In the genomic region with DNA sequence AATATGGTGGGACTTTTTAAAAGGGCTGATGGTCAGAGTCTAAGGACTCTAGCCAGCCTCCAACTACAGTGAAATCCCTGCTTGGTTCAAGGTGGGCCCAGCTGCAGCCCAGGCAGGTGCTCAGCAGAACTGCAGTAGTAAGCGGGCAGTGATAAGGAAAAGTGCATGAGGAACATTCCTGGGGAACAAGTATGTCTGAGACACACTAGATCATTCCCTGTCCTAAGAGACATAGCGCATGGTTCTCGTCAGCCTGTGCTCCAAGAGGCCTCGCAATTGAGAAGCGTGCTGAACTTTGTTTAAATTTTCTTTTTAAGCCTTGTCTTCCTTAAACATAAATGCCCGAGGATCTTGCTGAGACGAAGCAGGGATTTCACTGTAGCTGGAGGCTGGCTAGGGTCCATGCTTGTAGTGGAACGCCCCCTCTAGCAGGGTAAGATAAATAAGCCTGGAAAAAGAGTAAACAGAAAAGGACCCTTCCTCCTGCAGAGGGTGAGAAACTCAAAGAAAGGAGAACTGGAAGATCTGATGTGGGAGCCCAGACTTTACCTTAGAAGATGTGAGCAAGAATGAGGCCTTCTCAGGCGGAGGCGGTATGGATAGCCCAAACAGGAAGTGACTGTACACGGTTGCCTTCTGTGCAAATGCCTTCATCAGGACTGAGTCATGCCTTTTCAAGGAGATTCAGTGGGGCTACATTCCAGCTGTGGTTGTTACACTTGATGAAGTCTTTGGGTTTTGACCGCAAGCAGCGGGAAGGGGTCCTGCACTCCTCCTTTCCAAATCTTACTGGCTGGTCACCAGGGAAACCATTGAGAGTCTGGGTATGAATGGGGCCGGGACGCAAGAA, we compare ENCODE assay signal across 32 mouse cellular contexts.
DNase-seq lines count a peak whose midpoint lies in the region; ATAC-seq and TF ChIP-seq lines count a peak whose summit lies in the region.
"Had no signal": no experiment of that assay in that cellular context is flagged by ENCODE, and none has a peak within 500 bp of the region (broad histone marks: within the 10 kb centered on the region; RNA-seq: fewer than 3 reads in every experiment).

No protein-coding gene starts in this region.

- H3K4me1 ChIP-seq in hindbrain, postnatal 0 days (ENCODE audit: insufficient read depth, low read length) = no peaks in the 10 kb centered on the region
- no peaks in the 10 kb centered on the region for H3K4me1 ChIP-seq in hindbrain, embryonic 13.5 days (replicated peaks)
- H3K4me1 ChIP-seq in embryonic fibroblast, embryonic 13.5 days (ENCODE audit: control insufficient read depth, insufficient read depth, low read length) = no peaks in the 10 kb centered on the region
- no peaks in the 10 kb centered on the region for H3K4me1 ChIP-seq in stomach, embryonic 15.5 days
- H3K4me1 ChIP-seq in lung, postnatal 0 days (ENCODE audit: insufficient read depth, low read depth, low read length) = no peaks in the 10 kb centered on the region
- H3K4me1 ChIP-seq: hindbrain, embryonic 10.5 days; kidney, embryonic 15.5 days; liver, embryonic 13.5 days; megakaryocyte, embryonic 14.5 days; midbrain, embryonic 13.5 days; neural tube, embryonic 15.5 days had no signal

- H3K79me3 ChIP-seq in C2C12 (ENCODE audit: low read depth) = no peaks in the 10 kb centered on the region

- H3K79me2 ChIP-seq in C2C12 (ENCODE audit: control insufficient read depth, insufficient read depth) = no peaks in the 10 kb centered on the region

- no peak for TF ChIP-seq CTCF in hindbrain, postnatal 0 days (IDR thresholded peaks at IDR 0.05; ENCODE audit: low read depth)
- TF ChIP-seq CTCF in C2C12 (IDR thresholded peaks at IDR 0.05; ENCODE audit: control insufficient read depth, insufficient read depth, insufficient read length) = no peak
- no peak for TF ChIP-seq CTCF in embryonic fibroblast, embryonic 13.5 days (IDR thresholded peaks at IDR 0.05; ENCODE audit: borderline replicate concordance, insufficient read depth, low read length)
- TF ChIP-seq CTCF in lung, postnatal 0 days (IDR thresholded peaks at IDR 0.05) = no peak

- no peak overlapping the region for H3K4me2 ChIP-seq in hindbrain, postnatal 0 days (ENCODE audit: low read depth, low read length)
- no peak overlapping the region for H3K4me2 ChIP-seq in hindbrain, embryonic 13.5 days
- H3K4me2 ChIP-seq in stomach, embryonic 15.5 days = no peak overlapping the region
- no peak overlapping the region for H3K4me2 ChIP-seq in lung, postnatal 0 days (replicated peaks; ENCODE audit: low read depth, low read length)
- H3K4me2 ChIP-seq: embryonic facial prominence, embryonic 13.5 days; kidney, embryonic 15.5 days; liver, embryonic 13.5 days; midbrain, embryonic 13.5 days; neural tube, embryonic 15.5 days had no signal

- no peak for TF ChIP-seq EP300 in lung, postnatal 0 days (IDR thresholded peaks at IDR 0.05)

- DNase-seq in hindbrain, postnatal 0 days (ENCODE audit: low spot score) = no peak
- no peak for DNase-seq in lung, postnatal 25 days (ENCODE audit: low spot score)
- no peak for DNase-seq in c-Kit-positive CD71-positive TER-119-positive erythroid progenitor cells, embryonic 14.5 days (ENCODE audit: low spot score)
- no peak for DNase-seq in lung, postnatal 0 days (ENCODE audit: low spot score)
- DNase-seq: adrenal gland, adult 8-10 months; cerebellum, adult 11 months; cerebellum, adult 9-11 months; forebrain, postnatal 0 days; heart, postnatal 14 days; kidney, adult 18-20 months; kidney, postnatal 25 days; left cerebral cortex, postnatal 4 days; liver, embryonic 13.5 days; lung, adult 18-20 months; lung, postnatal 14 days; retina, postnatal 1 day; spleen, adult 18-20 months; thymus, postnatal 14 days had no signal

- H3K27me3 ChIP-seq in hindbrain, postnatal 0 days (ENCODE audit: insufficient read depth, low read length) = no peaks in the 10 kb centered on the region
- H3K27me3 ChIP-seq in hindbrain, embryonic 13.5 days = no peaks in the 10 kb centered on the region
- H3K27me3 ChIP-seq in C2C12 (ENCODE audit: control insufficient read depth, insufficient read depth, insufficient read length) = no peaks in the 10 kb centered on the region
- H3K27me3 ChIP-seq in stomach, embryonic 15.5 days (replicated peaks) = no peaks in the 10 kb centered on the region
- H3K27me3 ChIP-seq in lung, postnatal 0 days (replicated peaks; ENCODE audit: insufficient read depth, low read length) = no peaks in the 10 kb centered on the region
- H3K27me3 ChIP-seq: embryonic facial prominence, embryonic 13.5 days; kidney, embryonic 15.5 days; liver, embryonic 13.5 days; megakaryocyte, embryonic 14.5 days; midbrain, embryonic 13.5 days; neural tube, embryonic 15.5 days had no signal

- no peak overlapping the region for H3K4me3 ChIP-seq in hindbrain, postnatal 0 days (ENCODE audit: low read length)
- no peak overlapping the region for H3K4me3 ChIP-seq in hindbrain, embryonic 13.5 days
- no peak overlapping the region for H3K4me3 ChIP-seq in C2C12 (ENCODE audit: insufficient read depth, poor library complexity, severe bottlenecking)
- H3K4me3 ChIP-seq in embryonic fibroblast, embryonic 13.5 days (ENCODE audit: insufficient read depth, low read length) = no peak overlapping the region
- H3K4me3 ChIP-seq in stomach, embryonic 15.5 days (replicated peaks) = no peak overlapping the region
- no peak overlapping the region for H3K4me3 ChIP-seq in lung, postnatal 0 days (ENCODE audit: low read depth, low read length)
- H3K4me3 ChIP-seq: embryonic facial prominence, embryonic 13.5 days; erythroblast, embryonic 14.5 days; hindbrain, embryonic 10.5 days; kidney, embryonic 15.5 days; left cerebral cortex, adult 2 months; liver, embryonic 13.5 days; megakaryocyte, embryonic 14.5 days; midbrain, embryonic 13.5 days; neural tube, embryonic 15.5 days had no signal

- TF ChIP-seq POLR2A in embryonic fibroblast, embryonic 13.5 days (IDR thresholded peaks at IDR 0.05; ENCODE audit: low read depth, low read length) = no peak

- H3K9ac ChIP-seq in hindbrain, postnatal 0 days (replicated peaks; ENCODE audit: low read length) = no peak overlapping the region
- H3K9ac ChIP-seq in hindbrain, embryonic 13.5 days = no peak overlapping the region
- H3K9ac ChIP-seq in stomach, embryonic 15.5 days = no peak overlapping the region
- H3K9ac ChIP-seq in lung, postnatal 0 days (replicated peaks; ENCODE audit: low read depth) = no peak overlapping the region
- H3K9ac ChIP-seq: embryonic facial prominence, embryonic 13.5 days; forebrain, postnatal 0 days; kidney, embryonic 15.5 days; liver, embryonic 13.5 days; midbrain, embryonic 13.5 days; neural tube, embryonic 15.5 days had no signal

- H3K9me3 ChIP-seq in hindbrain, postnatal 0 days (ENCODE audit: low read length) = no peaks in the 10 kb centered on the region
- H3K9me3 ChIP-seq in hindbrain, embryonic 13.5 days = no peaks in the 10 kb centered on the region
- no peaks in the 10 kb centered on the region for H3K9me3 ChIP-seq in stomach, embryonic 15.5 days
- H3K9me3 ChIP-seq in lung, postnatal 0 days (ENCODE audit: low read length) = no peaks in the 10 kb centered on the region
- H3K9me3 ChIP-seq: embryonic facial prominence, embryonic 13.5 days; hindbrain, embryonic 10.5 days; kidney, embryonic 15.5 days; midbrain, embryonic 13.5 days; neural tube, embryonic 15.5 days had no signal

- H3K36me3 ChIP-seq in hindbrain, postnatal 0 days (ENCODE audit: insufficient read depth, low read length) = no peaks in the 10 kb centered on the region
- no peaks in the 10 kb centered on the region for H3K36me3 ChIP-seq in hindbrain, embryonic 13.5 days
- H3K36me3 ChIP-seq in C2C12 (ENCODE audit: control insufficient read depth, insufficient read depth) = no peaks in the 10 kb centered on the region
- H3K36me3 ChIP-seq in stomach, embryonic 15.5 days = no peaks in the 10 kb centered on the region
- H3K36me3 ChIP-seq in lung, postnatal 0 days (ENCODE audit: insufficient read depth, low read length) = no peaks in the 10 kb centered on the region
- H3K36me3 ChIP-seq: embryonic facial prominence, embryonic 13.5 days; hindbrain, embryonic 10.5 days; kidney, embryonic 15.5 days; liver, embryonic 13.5 days; midbrain, embryonic 13.5 days; neural tube, embryonic 15.5 days had no signal

- no peak overlapping the region for H3K27ac ChIP-seq in hindbrain, postnatal 0 days
- H3K27ac ChIP-seq in hindbrain, embryonic 13.5 days = no peak overlapping the region; the same call in 1 of the 2 replicates
- H3K27ac ChIP-seq in embryonic fibroblast, embryonic 13.5 days (ENCODE audit: insufficient read depth, low read length) = peak overlapping the region; percentile 76
- H3K27ac ChIP-seq in stomach, embryonic 15.5 days = peak overlapping the region; percentile 58; the same call in 1 of the 2 replicates
- H3K27ac ChIP-seq in lung, postnatal 0 days (ENCODE audit: low read length) = no peak overlapping the region
- H3K27ac ChIP-seq: embryonic facial prominence, embryonic 13.5 days; hindbrain, embryonic 10.5 days; kidney, embryonic 15.5 days; left cerebral cortex, adult 2 months; liver, embryonic 13.5 days; midbrain, embryonic 13.5 days; neural tube, embryonic 15.5 days had no signal

- 0 out of 2 replicates have a peak, but pooled peaks have one; percentile 45 for ATAC-seq in hindbrain, postnatal 0 days
- ATAC-seq in hindbrain, embryonic 13.5 days (ENCODE audit: low FRiP score) = no peak
- ATAC-seq in stomach, embryonic 15.5 days (ENCODE audit: insufficient read depth, low FRiP score, low read depth) = peak; percentile 50; the same call in 1 of the 2 replicates
- no peak for ATAC-seq in lung, postnatal 0 days
- ATAC-seq: CD4-positive, CD25-positive, alpha-beta regulatory T cell, adult 4 months; forebrain, postnatal 0 days; hindbrain, embryonic 16.5 days; midbrain, embryonic 13.5 days had no signal

- no peak overlapping the region for H3ac ChIP-seq in C2C12 (ENCODE audit: control insufficient read depth, insufficient read length, low read depth)

- 77% methylated on average over 15 of the region's 15 CpGs for WGBS in hindbrain, postnatal 0 days
- 77% methylated on average over 15 of the region's 15 CpGs for WGBS in hindbrain, embryonic 13.5 days
- 53% methylated on average over 15 of the region's 15 CpGs for WGBS in stomach, embryonic 15.5 days
- WGBS in lung, postnatal 0 days = 60% methylated on average over 15 of the region's 15 CpGs

TF ChIP-seq in C2C12, 6 proteins besides CTCF, POLR2A, EP300 and RAD21:
- TF ChIP-seq MYOG (IDR thresholded peaks at IDR 0.05; ENCODE audit: control insufficient read depth, extremely low read depth, insufficient read length) = no peak
- peak; percentile 14 for TF ChIP-seq CEBPB (IDR thresholded peaks at IDR 0.05; ENCODE audit: low read depth)
- peak; percentile 67 for TF ChIP-seq MAX (IDR thresholded peaks at IDR 0.05)
- TF ChIP-seq MYOD1 (IDR thresholded peaks at IDR 0.05; ENCODE audit: control insufficient read depth, insufficient read length, low read depth) = peak; percentile 63
- no peak for TF ChIP-seq USF1 (IDR thresholded peaks at IDR 0.05; ENCODE audit: low read depth)
- TF ChIP-seq FOSL1 (IDR thresholded peaks at IDR 0.05; ENCODE audit: insufficient read depth, low read length, poor library complexity, severe bottlenecking) = peak; percentile 78

Comparison
In these comparisons a context has a peak if more than half of its experiments do, and no peak if none do; other contexts are left out.
1. ATAC-seq: peak in hindbrain, postnatal 0 days (single experiment) and stomach, embryonic 15.5 days (single experiment); none in hindbrain, embryonic 13.5 days (single experiment) and lung, postnatal 0 days (single experiment).
2. H3K27ac ChIP-seq: peak in embryonic fibroblast, embryonic 13.5 days (single experiment) and stomach, embryonic 15.5 days (single experiment); none in hindbrain, postnatal 0 days (single experiment), hindbrain, embryonic 13.5 days (single experiment) and lung, postnatal 0 days (single experiment).